Mouse (Mus musculus): ENCODE results near the gene Tdrkh.

- TF ChIP-seq CTCF (IDR thresholded peaks at IDR 0.05; ENCODE audit: extremely low read depth, insufficient read depth, insufficient read length, insufficient replicate concordance) (no peak), POLR2A (IDR thresholded peaks at IDR 0.05; ENCODE audit: low read depth, low read length) (no peak)
These were observed 30.5 kb downstream of the Tdrkh start, which contains the start of gene Oaz3 for GRCm38 (mm10) chr3:94443597-94443964.

All from spleen, adult 2 months (tissue).